Mouse (Mus musculus) stomach, postnatal 0 days (tissue): ENCODE measurements at regions not wholly inside any gene's neighbourhood (a gene's known extent, or its start where the extent isn't known, plus 50 kb on each side); places are given as distances from the start of the nearest gene placed in this dataset.

Experiments used
- ATAC-seq: fragments of 200-750 bp; cut with Nextera tagmentation; 2 replicates; pipeline ENCODE4 v1.8.0; 2017; ENCODE audit not compliant: low FRiP score, low TSS enrichment
- DNase-seq: peaks from one replicate; pipeline ENCODE4 v3.0.0-alpha.2; 2016; ENCODE audit warnings: low spot score
- H3K27ac ChIP-seq: fragments of 300-500 bp; sonication (generic); replicated peaks from 2 replicates; pipeline ENCODE4 v1.5.1; 2014; ENCODE audit warnings: mild to moderate bottlenecking, control low read depth
- H3K27me3 ChIP-seq: fragments of 300-500 bp; sonication (generic); 2 replicates; pipeline ENCODE4 v1.6.1; 2014; ENCODE audit warnings: low read length; ENCODE audit not compliant: control insufficient read depth, insufficient read depth
- H3K36me3 ChIP-seq: fragments of 300-500 bp; sonication (generic); 2 replicates; pipeline ENCODE4 v1.6.1; 2014; ENCODE audit warnings: low read length, mixed read lengths; ENCODE audit not compliant: control insufficient read depth, insufficient read depth
- H3K4me1 ChIP-seq: fragments of 300-500 bp; sonication (generic); replicated peaks from 2 replicates; pipeline ENCODE4 v1.6.1; 2014; ENCODE audit warnings: antibody characterized with exemption; ENCODE audit not compliant: control insufficient read depth, insufficient read depth
- H3K4me2 ChIP-seq: fragments of 300-500 bp; sonication (generic); replicated peaks from 2 replicates; pipeline ENCODE4 v1.6.1; 2014; ENCODE audit warnings: low read depth, mild to moderate bottlenecking, control low read depth, moderate library complexity
- H3K4me3 ChIP-seq: fragments of 300-500 bp; sonication (generic); 2 replicates; pipeline ENCODE4 v1.5.1; 2014; ENCODE audit warnings: low read depth, low read length, control low read depth
- H3K9ac ChIP-seq: fragments of 300-500 bp; sonication (generic); 2 replicates; pipeline ENCODE4 v1.6.1; 2014; ENCODE audit warnings: mild to moderate bottlenecking, low read length, control low read depth, mixed read lengths
- H3K9me3 ChIP-seq: fragments of 300-500 bp; sonication (generic); 2 replicates; pipeline ENCODE4 v1.6.1; 2016; ENCODE audit warnings: low read length; ENCODE audit not compliant: control insufficient read depth
- CTCF ChIP-seq: IDR thresholded peaks from 2 replicates; pipeline ENCODE4 v1.5.1; 2016; ENCODE audit warnings: antibody characterized with exemption, low read depth, mild to moderate bottlenecking, moderate library complexity
- EP300 ChIP-seq: optimal IDR thresholded peaks from 2 replicates; pipeline ENCODE3; 2016; ENCODE audit warnings: antibody characterized with exemption
- WGBS: fragments of 180-500 bp; shearing (Covaris S2); extraction: QIAGEN DNeasy Blood & Tissue Kit; methylation state at CpG from one replicate; pipeline ENCODE4 v1.1.7; 2014; 5-methylcytosine and 5-hydroxymethylcytosine counted together

GRCm38 (mm10) chr17:85932360-85933132 is 212.4 kb downstream of the Srbd1 start:
- Histone ChIP-seq H3K27ac (no peak overlapping the region), H3K9me3 (no peaks in the 10 kb centered on the region), H3K9ac (no peak overlapping the region), H3K4me2 (no peak overlapping the region), H3K4me3 (no peak overlapping the region), H3K4me1 (no peaks in the 10 kb centered on the region), H3K27me3 (no peaks in the 10 kb centered on the region), H3K36me3 (no peaks in the 10 kb centered on the region)
- DNase-seq (no peak), ATAC-seq (no peak)
- WGBS: 75% methylated on average over 30 of the region's 30 CpGs
- TF ChIP-seq CTCF (no peak), EP300 (no peak)

GRCm38 (mm10) chr17:85931955-85932354 is 213.0 kb downstream of the Srbd1 start:
- no peak overlapping the region for H3K27ac ChIP-seq
- no peak for DNase-seq
- H3K9me3 ChIP-seq: no peaks in the 10 kb centered on the region
- no peak overlapping the region for H3K4me2 ChIP-seq
- H3K27me3 ChIP-seq: no peaks in the 10 kb centered on the region
- no peak overlapping the region for H3K4me3 ChIP-seq
- TF ChIP-seq CTCF (no peak), EP300 (no peak)
- 89% methylated on average over 10 of the region's 10 CpGs for WGBS
- H3K4me1 ChIP-seq: no peaks in the 10 kb centered on the region
- H3K9ac ChIP-seq: no peak overlapping the region
- ATAC-seq: no peak
- H3K36me3 ChIP-seq: no peaks in the 10 kb centered on the region

GRCm38 (mm10) chr17:85930789-85931188 is 214.2 kb downstream of the Srbd1 start:
- Histone ChIP-seq H3K9me3 (no peaks in the 10 kb centered on the region), H3K27me3 (no peaks in the 10 kb centered on the region), H3K4me3 (no peak overlapping the region), H3K36me3 (no peaks in the 10 kb centered on the region), H3K4me1 (no peaks in the 10 kb centered on the region), H3K27ac (no peak overlapping the region), H3K4me2 (no peak overlapping the region), H3K9ac (no peak overlapping the region)
- WGBS: 36% methylated on average over 5 of the region's 5 CpGs
- no peak for DNase-seq
- ATAC-seq: no peak
- no peak for TF ChIP-seq EP300
- TF ChIP-seq CTCF: no peak

GRCm38 (mm10) chr17:85930331-85930730 is 214.6 kb downstream of the Srbd1 start:
- no peak for TF ChIP-seq EP300
- no peak for TF ChIP-seq CTCF
- WGBS: 82% methylated on average over 3 of the region's 3 CpGs

GRCm38 (mm10) chr17:85929699-85930286 is 215.2 kb downstream of the Srbd1 start:
- no peak overlapping the region for H3K9ac ChIP-seq
- no peak for ATAC-seq
- WGBS: 75% methylated on average over 12 of the region's 12 CpGs
- H3K27me3 ChIP-seq: no peaks in the 10 kb centered on the region
- H3K4me2 ChIP-seq: no peak overlapping the region
- TF ChIP-seq CTCF: no peak
- no peak for TF ChIP-seq EP300
- DNase-seq: no peak
- no peaks in the 10 kb centered on the region for H3K4me1 ChIP-seq
- H3K9me3 ChIP-seq: no peaks in the 10 kb centered on the region
- H3K36me3 ChIP-seq: no peaks in the 10 kb centered on the region
- no peak overlapping the region for H3K4me3 ChIP-seq
- no peak overlapping the region for H3K27ac ChIP-seq

More at GRCm38 (mm10) chr17:85930331-85930730, 214.6 kb downstream of the Srbd1 start:
- Histone ChIP-seq H3K4me2 (no peak overlapping the region), H3K4me1 (no peaks in the 10 kb centered on the region), H3K9ac (no peak overlapping the region), H3K4me3 (no peak overlapping the region), H3K9me3 (no peaks in the 10 kb centered on the region), H3K27me3 (no peaks in the 10 kb centered on the region), H3K36me3 (no peaks in the 10 kb centered on the region), H3K27ac (no peak overlapping the region)
- DNase-seq (no peak), ATAC-seq (no peak)

- 34% methylated on average over 2 of the region's 2 CpGs for WGBS
- DNase-seq (no peak), ATAC-seq (no peak)
- Histone ChIP-seq H3K4me2 (no peak overlapping the region), H3K4me1 (no peaks in the 10 kb centered on the region), H3K27ac (no peak overlapping the region), H3K4me3 (no peak overlapping the region), H3K9me3 (no peaks in the 10 kb centered on the region), H3K36me3 (no peaks in the 10 kb centered on the region), H3K27me3 (no peaks in the 10 kb centered on the region), H3K9ac (no peak overlapping the region)
- TF ChIP-seq CTCF: no peak
- TF ChIP-seq EP300: no peak
Measured at GRCm38 (mm10) chr17:85928543-85928942, 216.4 kb downstream of the Srbd1 start.
